Comparison of ENCODE assay signal across 16 mouse cellular contexts in the genomic region with DNA sequence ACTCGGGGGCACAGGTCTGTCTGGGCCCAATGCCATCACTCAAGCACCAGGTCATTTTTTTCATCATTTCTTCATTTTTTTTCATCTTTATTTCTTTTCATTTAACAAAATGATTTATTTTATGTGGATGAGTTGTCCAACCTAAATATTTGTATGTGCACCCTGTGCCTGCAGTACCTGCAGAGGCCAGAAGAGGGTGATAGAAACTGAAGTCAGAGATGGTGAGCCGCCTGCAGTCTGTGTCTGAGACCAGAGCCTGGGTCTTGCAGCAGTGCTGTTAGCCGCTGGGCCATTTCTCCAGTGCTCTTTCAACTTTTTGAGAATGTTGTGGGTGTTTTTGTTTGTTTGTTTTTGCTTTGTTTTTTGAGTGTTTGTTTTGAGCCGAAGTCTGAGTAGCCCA. TPM values are rescaled to one million over a fixed set of nuclear protein-coding genes. Genes with fewer than 3 reads are reported as not detected.
DNase-seq lines count a peak whose midpoint lies in the region; ATAC-seq and TF ChIP-seq lines count a peak whose summit lies in the region.
"Had no signal": no experiment of that assay in that cellular context is flagged by ENCODE, and none has a peak within 500 bp of the region (broad histone marks: within the 10 kb centered on the region; RNA-seq: fewer than 3 reads in every experiment).

No protein-coding gene starts in this region.

- H3K27ac ChIP-seq in heart, adult 2 months = no peak overlapping the region
- H3K27ac ChIP-seq in heart, embryonic 11.5 days (ENCODE audit: low read depth, low read length) = no peak overlapping the region
- H3K27ac ChIP-seq in lung, postnatal 0 days (ENCODE audit: low read length) = no peak overlapping the region
- H3K27ac ChIP-seq in stomach, postnatal 0 days (replicated peaks) = no peak overlapping the region
- H3K27ac ChIP-seq: forebrain, embryonic 13.5 days; hindbrain, embryonic 15.5 days; limb, embryonic 15.5 days had no signal

- no peaks in the 10 kb centered on the region for H3K9me3 ChIP-seq in heart, embryonic 11.5 days (replicated peaks; ENCODE audit: control insufficient read depth, low read length)
- no peaks in the 10 kb centered on the region for H3K9me3 ChIP-seq in lung, postnatal 0 days (ENCODE audit: low read length)
- H3K9me3 ChIP-seq in stomach, postnatal 0 days (ENCODE audit: control insufficient read depth, low read length) = no peaks in the 10 kb centered on the region
- H3K9me3 ChIP-seq: forebrain, embryonic 13.5 days; hindbrain, embryonic 15.5 days; limb, embryonic 15.5 days had no signal

- intact Hi-C loops in heart, adult 2 months (cut with DNase I) = no loop called here

- no peak overlapping the region for H3K4me3 ChIP-seq in heart, adult 2 months
- H3K4me3 ChIP-seq in heart, embryonic 11.5 days (ENCODE audit: low read depth, low read length) = no peak overlapping the region
- no peak overlapping the region for H3K4me3 ChIP-seq in lung, postnatal 0 days (ENCODE audit: low read depth, low read length)
- H3K4me3 ChIP-seq in stomach, postnatal 0 days (ENCODE audit: low read depth, low read length) = no peak overlapping the region
- H3K4me3 ChIP-seq: forebrain, embryonic 13.5 days; hindbrain, embryonic 15.5 days; limb, embryonic 15.5 days had no signal

- TF ChIP-seq POLR2A in heart, adult 2 months (IDR thresholded peaks at IDR 0.05; ENCODE audit: insufficient read depth, low read depth, low read length) = no peak

- no peaks in the 10 kb centered on the region for H3K4me1 ChIP-seq in heart, adult 2 months (ENCODE audit: control insufficient read depth, insufficient read depth, low read length)
- peaks cover 5% of the 10 kb centered on the region; the same call in 1 of the 2 replicates for H3K4me1 ChIP-seq in heart, embryonic 11.5 days (ENCODE audit: control insufficient read depth, insufficient read depth, low read length)
- H3K4me1 ChIP-seq in lung, postnatal 0 days (ENCODE audit: insufficient read depth, low read depth, low read length) = no peaks in the 10 kb centered on the region
- no peaks in the 10 kb centered on the region for H3K4me1 ChIP-seq in stomach, postnatal 0 days (replicated peaks; ENCODE audit: control insufficient read depth, insufficient read depth)

- no peaks in the 10 kb centered on the region for H3K79me2 ChIP-seq in heart, adult 2 months (replicated peaks; ENCODE audit: control insufficient read depth, insufficient read depth, low read length)

- no peaks in the 10 kb centered on the region for H3K36me3 ChIP-seq in heart, adult 2 months (ENCODE audit: control insufficient read depth, insufficient read depth, low read length)
- no peaks in the 10 kb centered on the region for H3K36me3 ChIP-seq in heart, embryonic 11.5 days (ENCODE audit: control insufficient read depth, insufficient read depth, low read length)
- H3K36me3 ChIP-seq in lung, postnatal 0 days (ENCODE audit: insufficient read depth, low read length) = no peaks in the 10 kb centered on the region
- H3K36me3 ChIP-seq in stomach, postnatal 0 days (ENCODE audit: control insufficient read depth, insufficient read depth, low read length) = no peaks in the 10 kb centered on the region
- H3K36me3 ChIP-seq: hindbrain, embryonic 15.5 days; limb, embryonic 15.5 days had no signal

- no peak overlapping the region for H3K4me2 ChIP-seq in heart, embryonic 11.5 days
- no peak overlapping the region for H3K4me2 ChIP-seq in lung, postnatal 0 days (replicated peaks; ENCODE audit: low read depth, low read length)
- no peak overlapping the region for H3K4me2 ChIP-seq in stomach, postnatal 0 days (replicated peaks; ENCODE audit: low read depth)
- H3K4me2 ChIP-seq: forebrain, embryonic 13.5 days; hindbrain, embryonic 15.5 days; limb, embryonic 15.5 days had no signal

- H3K9ac ChIP-seq in heart, adult 2 months (ENCODE audit: low read depth, low read length) = no peak overlapping the region
- H3K9ac ChIP-seq in heart, embryonic 11.5 days (ENCODE audit: low read depth, low read length) = no peak overlapping the region
- H3K9ac ChIP-seq in lung, postnatal 0 days (replicated peaks; ENCODE audit: low read depth) = no peak overlapping the region
- H3K9ac ChIP-seq in stomach, postnatal 0 days (ENCODE audit: low read length) = no peak overlapping the region
- H3K9ac ChIP-seq: forebrain, embryonic 13.5 days; hindbrain, embryonic 15.5 days; limb, embryonic 15.5 days had no signal

- no peak for ATAC-seq in heart, embryonic 11.5 days (replicated peaks; ENCODE audit: insufficient number of reproducible peaks, low FRiP score, low TSS enrichment)
- no peak for ATAC-seq in lung, postnatal 0 days
- ATAC-seq in stomach, postnatal 0 days (ENCODE audit: low FRiP score, low TSS enrichment) = no peak
- ATAC-seq: forebrain, embryonic 13.5 days had no signal

- no peak for TF ChIP-seq EP300 in heart, adult 2 months (IDR thresholded peaks at IDR 0.05; ENCODE audit: insufficient read depth, low read depth, low read length)
- no peak for TF ChIP-seq EP300 in lung, postnatal 0 days (IDR thresholded peaks at IDR 0.05)
- TF ChIP-seq EP300 in stomach, postnatal 0 days (optimal IDR thresholded peaks at IDR 0.05) = no peak

- whole genome bisulfite sequencing in heart, adult 2 months = 92% methylated on average over 4 of the region's 4 CpGs
- 84% methylated on average over 4 of the region's 4 CpGs for WGBS in heart, embryonic 11.5 days (ENCODE audit: insufficient replicate concordance)
- 88% methylated on average over 4 of the region's 4 CpGs for WGBS in lung, postnatal 0 days
- 93% methylated on average over 4 of the region's 4 CpGs for WGBS in stomach, postnatal 0 days

- peak; percentile 44 for TF ChIP-seq CTCF in heart, adult 2 months (IDR thresholded peaks at IDR 0.05)
- TF ChIP-seq CTCF in lung, postnatal 0 days (IDR thresholded peaks at IDR 0.05) = peak; percentile 38
- TF ChIP-seq CTCF in stomach, postnatal 0 days (IDR thresholded peaks at IDR 0.05; ENCODE audit: low read depth) = peak; percentile 43

- no peak for DNase-seq in heart, adult 2 months
- no peak for DNase-seq in lung, postnatal 0 days (ENCODE audit: low spot score)
- no peak for DNase-seq in lung, postnatal 36 days
- DNase-seq in R1 (ENCODE audit: low read depth, low spot score) = peak; percentile 76
- DNase-seq in stomach, postnatal 0 days (ENCODE audit: low spot score) = no peak
- no peak for DNase-seq in gastrocnemius, postnatal 4 days (ENCODE audit: low spot score in 2 of 2)
- DNase-seq: adrenal gland, postnatal 10 days; cerebellum, adult 9-11 months; heart, postnatal 10 days; kidney, adult 9 months; thymus, postnatal 36 days had no signal

- H3K27me3 ChIP-seq in heart, adult 2 months (ENCODE audit: control insufficient read depth, insufficient read depth, low read length) = no peaks in the 10 kb centered on the region
- H3K27me3 ChIP-seq in heart, embryonic 11.5 days (ENCODE audit: control insufficient read depth, insufficient read depth, low read length) = no peaks in the 10 kb centered on the region
- H3K27me3 ChIP-seq in lung, postnatal 0 days (replicated peaks; ENCODE audit: insufficient read depth, low read length) = no peaks in the 10 kb centered on the region
- H3K27me3 ChIP-seq in stomach, postnatal 0 days (ENCODE audit: control insufficient read depth, insufficient read depth, low read length) = no peaks in the 10 kb centered on the region
- H3K27me3 ChIP-seq: CH12.LX; forebrain, embryonic 13.5 days; hindbrain, embryonic 15.5 days; limb, embryonic 15.5 days had no signal

RNA-seq across cellular contexts. Expression of gene Nek2, which starts 14.5 kb away (rescaled TPM):
- total RNA-seq in heart, adult 2 months (2021) = under 1 TPM; 0.09 to 0.37 TPM
- 0.44 and 0.47 TPM in 2 replicates for polyA plus RNA-seq in heart, adult 2 months (2012; rRNA removed)
- 27.0 and 32.2 TPM in 2 replicates for polyA plus RNA-seq in heart, embryonic 11.5 days (2014; fragmentation: Nextera tagmentation; extraction: Ambion mirVana)
- 4.8 and 5.9 TPM in 2 replicates for polyA plus RNA-seq in lung, postnatal 0 days (2015; fragmentation: Nextera tagmentation; extraction: Ambion mirVana)
- polyA plus RNA-seq in stomach, postnatal 0 days (2015; fragmentation: Nextera tagmentation; extraction: Ambion mirVana) = 7.9 and 10.6 TPM in 2 replicates
- 1 to 10 TPM; 8.6 to 8.7 TPM for total RNA-seq in gastrocnemius, postnatal 4 days (2021)
